Mouse (Mus musculus): Measurements from ENCODE around the gene Marco. TPM values are rescaled to one million over a fixed set of nuclear protein-coding genes. Genes with fewer than 3 reads are reported as not detected.

Marco gene
- total and polyA plus RNA-seq, 3 experiments = 0.15 to 0.79 (median 0.76) TPM

GRCm38 (mm10) chr1:120531770-120532169 is 26.9 kb upstream of the Marco start:
- no peaks in the 10 kb centered on the region for H3K27me3 ChIP-seq (replicated peaks)
- TF ChIP-seq CHD1 (IDR thresholded peaks at IDR 0.05; ENCODE audit: low read depth, low read length) = 0 out of 2 replicates have a peak, but pooled peaks have one; percentile 31
- TF ChIP-seq ELF1 (IDR thresholded peaks at IDR 0.05; ENCODE audit: low read depth, low read length) = no peak
- TF ChIP-seq NELFE (IDR thresholded peaks at IDR 0.05; ENCODE audit: low read depth, low read length) = 0 out of 2 replicates have a peak, but pooled peaks have one; percentile 8
- no peak for TF ChIP-seq EP300 (IDR thresholded peaks at IDR 0.05; ENCODE audit: low read length)
- no peak for TF ChIP-seq RCOR1 (conservative IDR thresholded peaks at IDR 0.05; ENCODE audit: low read depth, low read length)
- no peak for TF ChIP-seq MXI1 (IDR thresholded peaks at IDR 0.05; ENCODE audit: low read depth, low read length)
- no peak for TF ChIP-seq ZNF384 (IDR thresholded peaks at IDR 0.05; ENCODE audit: low read depth, low read length)
- TF ChIP-seq ZMIZ1 (IDR thresholded peaks at IDR 0.05; ENCODE audit: low read depth, low read length) = no peak
- TF ChIP-seq NRF1 (IDR thresholded peaks at IDR 0.05; ENCODE audit: low read depth, low read length) = no peak
- TF ChIP-seq MAFK (IDR thresholded peaks at IDR 0.05; ENCODE audit: insufficient replicate concordance, low read length) = peak; percentile 92
- no peak for TF ChIP-seq RAD21 (IDR thresholded peaks at IDR 0.05; ENCODE audit: low read depth, low read length)
- TF ChIP-seq MAZ (IDR thresholded peaks at IDR 0.05; ENCODE audit: low read depth, low read length) = no peak; the same call in 1 of the 2 replicates
- TF ChIP-seq E2F4 (IDR thresholded peaks at IDR 0.05; ENCODE audit: insufficient replicate concordance, low read depth, low read length) = no peak
- no peak for TF ChIP-seq CTCF (conservative IDR thresholded peaks at IDR 0.05 in 1 of 2, IDR thresholded peaks at IDR 0.05 in 1 of 2; ENCODE audit: low read depth in 2 of 2, low read length in 2 of 2)
- TF ChIP-seq IRF4 (IDR thresholded peaks at IDR 0.05; ENCODE audit: low read depth, low read length) = 0 out of 2 replicates have a peak, but pooled peaks have one; percentile 31
- TF ChIP-seq HCFC1 (IDR thresholded peaks at IDR 0.05; ENCODE audit: low read depth, low read length) = no peak
- TF ChIP-seq GABPA (IDR thresholded peaks at IDR 0.05; ENCODE audit: insufficient replicate concordance, low read depth, low read length) = no peak
- no peak for TF ChIP-seq TBP (conservative IDR thresholded peaks at IDR 0.05; ENCODE audit: low read depth, low read length)
- no peak for TF ChIP-seq UBTF (IDR thresholded peaks at IDR 0.05; ENCODE audit: low read depth, low read length)
- no peak for TF ChIP-seq MAX (IDR thresholded peaks at IDR 0.05; ENCODE audit: low read length)
- no peak for TF ChIP-seq ZC3H11A (IDR thresholded peaks at IDR 0.05; ENCODE audit: low read depth, low read length)
- no peak for TF ChIP-seq CHD2 (IDR thresholded peaks at IDR 0.05; ENCODE audit: low read length)
- TF ChIP-seq MEF2A (IDR thresholded peaks at IDR 0.05; ENCODE audit: borderline replicate concordance, low read depth, low read length) = no peak
- no peak for TF ChIP-seq MYC (IDR thresholded peaks at IDR 0.05; ENCODE audit: low read depth, low read length)
- no peak for TF ChIP-seq SIN3A (IDR thresholded peaks at IDR 0.05; ENCODE audit: low read length)
- no peak for TF ChIP-seq KAT2A (IDR thresholded peaks at IDR 0.05; ENCODE audit: insufficient replicate concordance, low read length)
- TF ChIP-seq USF1 (IDR thresholded peaks at IDR 0.05; ENCODE audit: low read depth, low read length) = no peak
- peak; percentile 49; the same call in 1 of the 2 replicates for TF ChIP-seq ETS1 (conservative IDR thresholded peaks at IDR 0.05; ENCODE audit: low read depth, low read length)
- TF ChIP-seq POLR2AphosphoS2 (IDR thresholded peaks at IDR 0.05; ENCODE audit: low read depth, low read length) = no peak
- TF ChIP-seq SMC3 (IDR thresholded peaks at IDR 0.05; ENCODE audit: low read depth, low read length) = no peak; the same call in 1 of the 2 replicates
- TF ChIP-seq JUN (IDR thresholded peaks at IDR 0.05; ENCODE audit: insufficient read depth, low read depth, low read length) = no peak
- TF ChIP-seq TCF12 (IDR thresholded peaks at IDR 0.05; ENCODE audit: low read depth, low read length) = 0 out of 2 replicates have a peak, but pooled peaks have one; percentile 36
- TF ChIP-seq POLR2A (IDR thresholded peaks at IDR 0.05; ENCODE audit: low read depth, low read length) = no peak
- peak; percentile 51; the same call in 1 of the 2 replicates for TF ChIP-seq BHLHE40 (IDR thresholded peaks at IDR 0.05; ENCODE audit: low read depth, low read length)
- in situ Hi-C loops (cut with MboI; ENCODE audit: low pct_ligation_motif_present, low pct_unique_long_range_greater_than_20kb, low sequenced_read_pairs) = loop anchor here (10.0 to 25.0 kb wide), 2 partner anchors 119 to 297 kb away; no protein-coding TSS in a partner anchor
- peak; percentile 59 for DNase-seq (ENCODE audit: extremely low read depth)
- H3K4me1 ChIP-seq (ENCODE audit: control insufficient read depth in 1 of 2, insufficient read depth in 2 of 2) = peaks cover 21 to 68% of the 10 kb centered on the region in 2 experiments
- peaks cover 8% of the 10 kb centered on the region for H3K9me3 ChIP-seq (replicated peaks; ENCODE audit: low read length)
- H3K4me3 ChIP-seq (replicated peaks in 1 of 3; ENCODE audit: low read depth in 2 of 3, low read length in 2 of 3, poor library complexity in 1 of 3) = no peak overlapping the region
- H3K36me3 ChIP-seq (replicated peaks in 1 of 2; ENCODE audit: control insufficient read depth in 1 of 2, insufficient read depth in 1 of 2, low read length in 1 of 2) = no peaks in the 10 kb centered on the region
- peak overlapping the region; percentile 51 for H3K9ac ChIP-seq (ENCODE audit: insufficient read depth, low read depth)
- H3K4me2 ChIP-seq (ENCODE audit: insufficient read depth, low read depth, poor library complexity, severe bottlenecking) = peak overlapping the region; percentile 61
- H3K79me2 ChIP-seq (replicated peaks; ENCODE audit: control insufficient read depth, extremely low read depth, insufficient read depth, poor library complexity, severe bottlenecking) = no peaks in the 10 kb centered on the region
- dilution Hi-C loops (cut with MboI; ENCODE audit: extremely low pct_ligation_motif_present, extremely low pct_unique_long_range_greater_than_20kb, low sequenced_read_pairs) = no loop called here
- H3K27ac ChIP-seq (ENCODE audit: insufficient read depth, low read depth) = peak overlapping the region; percentile 99
